Mouse (Mus musculus) forebrain, embryonic 10.5 days (tissue): ENCODE measurements at regions not wholly inside any gene's neighbourhood (a gene's known extent, or its start where the extent isn't known, plus 50 kb on each side); places are given as distances from the start of the nearest gene placed in this dataset.

ENCODE experiments used
- DNase-seq: peaks from one replicate; pipeline ENCODE4 v3.0.0-alpha.2; 2017; ENCODE audit warnings: low spot score; ENCODE audit errors: extremely low spot score
- H3K27ac ChIP-seq: fragments of 300-500 bp; sonication (generic); 2 replicates; pipeline ENCODE4 v1.5.1; 2016; ENCODE audit warnings: mild to moderate bottlenecking
- H3K27me3 ChIP-seq: fragments of 300-500 bp; sonication (generic); 2 replicates; pipeline ENCODE4 v1.6.1; 2016; ENCODE audit warnings: mild to moderate bottlenecking; ENCODE audit not compliant: poor library complexity, severe bottlenecking
- H3K36me3 ChIP-seq: fragments of 300-500 bp; sonication (generic); replicated peaks from 2 replicates; pipeline ENCODE4 v1.6.1; 2016; ENCODE audit warnings: mild to moderate bottlenecking, moderate library complexity
- H3K4me1 ChIP-seq: fragments of 300-500 bp; sonication (generic); 2 replicates; pipeline ENCODE4 v1.6.1; 2016
- H3K4me3 ChIP-seq: fragments of 300-500 bp; sonication (generic); 2 replicates; pipeline ENCODE4 v1.5.1; 2016; ENCODE audit warnings: mild to moderate bottlenecking, moderate library complexity
- H3K9me3 ChIP-seq: fragments of 300-500 bp; sonication (generic); 2 replicates; pipeline ENCODE4 v1.6.1; 2016; ENCODE audit warnings: mild to moderate bottlenecking, moderate library complexity
- WGBS: fragments of 180-500 bp; shearing (Covaris S2); methylation state at CpG from one replicate; pipeline ENCODE4 v1.1.7; 2016; 5-methylcytosine and 5-hydroxymethylcytosine counted together

- no peak for DNase-seq
- no peak overlapping the region for H3K4me3 ChIP-seq
- H3K4me1 ChIP-seq = peaks cover 15% of the 10 kb centered on the region
- H3K9me3 ChIP-seq = no peaks in the 10 kb centered on the region
- no peak overlapping the region for H3K27ac ChIP-seq
- H3K27me3 ChIP-seq = peaks cover 22% of the 10 kb centered on the region
- 86% methylated on average over 2 of the region's 2 CpGs for WGBS
- no peaks in the 10 kb centered on the region for H3K36me3 ChIP-seq
Measured at GRCm38 (mm10) chr13:112130774-112131173, 157.5 kb upstream of the Ankrd55 start.

GRCm38 (mm10) chr13:112131191-112131590 lies 157.1 kb upstream of the Ankrd55 start:
- peaks cover 22% of the 10 kb centered on the region for H3K27me3 ChIP-seq
- peaks cover 15% of the 10 kb centered on the region for H3K4me1 ChIP-seq
- no peak overlapping the region for H3K4me3 ChIP-seq
- no peak for DNase-seq
- 55% methylated on average over 12 of the region's 12 CpGs for WGBS
- H3K9me3 ChIP-seq = no peaks in the 10 kb centered on the region
- no peaks in the 10 kb centered on the region for H3K36me3 ChIP-seq
- H3K27ac ChIP-seq = no peak overlapping the region

GRCm38 (mm10) chr13:112133736-112134135 lies 154.5 kb upstream of the Ankrd55 start:
- Histone ChIP-seq H3K9me3 (no peaks in the 10 kb centered on the region), H3K27ac (no peak overlapping the region), H3K4me3 (no peak overlapping the region), H3K36me3 (no peaks in the 10 kb centered on the region), H3K27me3 (peaks cover 22% of the 10 kb centered on the region), H3K4me1 (peaks cover 15% of the 10 kb centered on the region)
- 94% methylated on average over 2 of the region's 2 CpGs for WGBS
- no peak for DNase-seq

DNA sequence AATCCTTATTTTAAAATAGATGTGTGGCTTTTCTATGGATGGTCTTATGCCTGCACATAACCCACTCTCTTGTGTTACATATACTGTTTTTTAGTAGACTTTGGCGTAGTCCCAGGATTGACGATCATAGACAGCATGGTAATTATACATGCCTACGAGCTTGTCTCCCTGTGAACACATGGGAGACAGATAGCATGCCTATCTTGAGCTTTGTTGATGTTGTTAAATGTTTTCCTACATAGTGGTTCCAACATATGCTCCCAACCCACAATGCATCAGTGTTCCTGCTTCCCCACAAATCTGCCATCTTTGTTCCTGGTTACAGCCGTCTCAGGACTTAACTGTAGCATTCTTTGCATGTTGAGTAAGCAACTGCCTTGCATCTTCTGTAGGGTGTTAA lies 153.6 kb upstream of the Ankrd55 start:
- Histone ChIP-seq H3K4me3 (no peak overlapping the region), H3K9me3 (no peaks in the 10 kb centered on the region), H3K27me3 (peaks cover 14% of the 10 kb centered on the region), H3K4me1 (peaks cover 15% of the 10 kb centered on the region), H3K27ac (no peak overlapping the region), H3K36me3 (no peaks in the 10 kb centered on the region)
- WGBS = 96% methylated on average over 4 of the region's 4 CpGs
- no peak for DNase-seq

DNA sequence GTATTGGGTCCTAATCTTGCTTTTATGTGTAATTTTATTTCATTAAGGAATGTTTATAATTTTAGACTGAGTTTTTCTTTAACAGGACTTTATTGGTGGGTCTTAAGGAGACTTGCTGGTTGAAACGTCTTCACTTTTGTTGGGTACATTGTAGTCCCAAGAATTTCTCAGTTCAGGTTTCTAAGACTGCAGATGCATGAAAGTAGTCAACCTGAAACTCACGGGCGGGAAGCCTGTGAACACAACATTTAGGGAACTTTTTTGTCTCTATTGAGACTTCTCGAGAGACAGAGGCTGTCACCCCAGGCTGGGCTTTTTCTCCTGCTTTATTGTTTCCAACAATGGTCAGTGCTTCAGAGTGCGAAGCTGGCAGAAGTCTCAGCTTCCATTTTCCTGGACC lies 152.5 kb upstream of the Ankrd55 start:
- Histone ChIP-seq H3K9me3 (no peaks in the 10 kb centered on the region), H3K36me3 (no peaks in the 10 kb centered on the region), H3K4me3 (no peak overlapping the region), H3K27ac (no peak overlapping the region), H3K4me1 (peaks cover 15% of the 10 kb centered on the region), H3K27me3 (0 out of 2 replicates have a peak, but pooled peaks cover 6% of the 10 kb centered on the region)
- no peak for DNase-seq
- 76% methylated on average over 5 of the region's 5 CpGs for WGBS

DNA sequence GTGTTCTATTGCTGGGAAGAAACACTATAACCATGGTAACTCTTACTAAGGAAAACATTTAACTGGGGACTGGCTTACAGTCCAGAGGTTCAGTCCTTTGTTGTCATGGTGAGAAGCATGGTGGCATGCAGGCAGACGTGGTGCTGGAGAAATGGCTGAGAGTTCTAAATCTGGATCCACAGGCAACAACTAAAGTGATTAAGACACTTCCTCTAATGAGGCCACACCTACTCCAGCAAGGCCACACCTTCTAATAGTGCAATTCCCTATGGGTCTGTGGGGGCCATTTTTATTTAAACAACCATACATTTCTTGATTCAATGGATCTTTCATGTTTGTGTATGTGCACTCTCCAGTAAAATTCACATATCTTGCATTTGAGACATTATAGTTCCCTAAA lies 151.4 kb upstream of the Ankrd55 start:
- WGBS = 63% methylated on average over 1 of the region's 1 CpGs
- no peak overlapping the region for H3K27ac ChIP-seq
- no peaks in the 10 kb centered on the region for H3K9me3 ChIP-seq

DNA sequence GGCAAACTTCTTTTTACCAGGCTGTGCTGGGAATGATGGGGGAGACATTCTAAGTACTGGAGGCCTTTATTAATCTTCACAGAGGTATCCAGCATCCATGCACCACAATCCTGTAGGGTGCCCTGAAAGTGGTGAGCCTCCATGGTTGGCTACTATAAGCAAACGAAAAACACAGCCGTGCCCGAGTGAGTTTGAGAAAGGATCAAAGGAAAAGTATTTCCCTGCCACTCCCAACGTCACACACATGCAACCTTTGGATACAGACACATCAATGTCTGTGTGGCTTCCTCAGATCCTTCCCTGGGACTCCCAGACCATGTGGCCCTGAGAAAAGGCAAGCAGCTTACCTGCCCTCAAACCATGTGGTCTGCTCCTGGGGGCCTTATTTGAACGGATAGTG lies 147.4 kb upstream of the Ankrd55 start:
- Histone ChIP-seq H3K27ac (no peak overlapping the region), H3K4me1 (peaks cover 10% of the 10 kb centered on the region), H3K36me3 (no peaks in the 10 kb centered on the region), H3K9me3 (no peaks in the 10 kb centered on the region), H3K27me3 (no peaks in the 10 kb centered on the region; the same call in 1 of the 2 replicates), H3K4me3 (no peak overlapping the region)
- 87% methylated on average over 5 of the region's 5 CpGs for WGBS
- no peak for DNase-seq

More for the DNA sequence above, 151.4 kb upstream of the Ankrd55 start:
- H3K36me3 ChIP-seq = no peaks in the 10 kb centered on the region
- no peak overlapping the region for H3K4me3 ChIP-seq
- H3K4me1 ChIP-seq = 0 out of 2 replicates have a peak, but pooled peaks cover 6% of the 10 kb centered on the region
- no peak for DNase-seq
- H3K27me3 ChIP-seq = 0 out of 2 replicates have a peak, but pooled peaks cover 6% of the 10 kb centered on the region

DNA sequence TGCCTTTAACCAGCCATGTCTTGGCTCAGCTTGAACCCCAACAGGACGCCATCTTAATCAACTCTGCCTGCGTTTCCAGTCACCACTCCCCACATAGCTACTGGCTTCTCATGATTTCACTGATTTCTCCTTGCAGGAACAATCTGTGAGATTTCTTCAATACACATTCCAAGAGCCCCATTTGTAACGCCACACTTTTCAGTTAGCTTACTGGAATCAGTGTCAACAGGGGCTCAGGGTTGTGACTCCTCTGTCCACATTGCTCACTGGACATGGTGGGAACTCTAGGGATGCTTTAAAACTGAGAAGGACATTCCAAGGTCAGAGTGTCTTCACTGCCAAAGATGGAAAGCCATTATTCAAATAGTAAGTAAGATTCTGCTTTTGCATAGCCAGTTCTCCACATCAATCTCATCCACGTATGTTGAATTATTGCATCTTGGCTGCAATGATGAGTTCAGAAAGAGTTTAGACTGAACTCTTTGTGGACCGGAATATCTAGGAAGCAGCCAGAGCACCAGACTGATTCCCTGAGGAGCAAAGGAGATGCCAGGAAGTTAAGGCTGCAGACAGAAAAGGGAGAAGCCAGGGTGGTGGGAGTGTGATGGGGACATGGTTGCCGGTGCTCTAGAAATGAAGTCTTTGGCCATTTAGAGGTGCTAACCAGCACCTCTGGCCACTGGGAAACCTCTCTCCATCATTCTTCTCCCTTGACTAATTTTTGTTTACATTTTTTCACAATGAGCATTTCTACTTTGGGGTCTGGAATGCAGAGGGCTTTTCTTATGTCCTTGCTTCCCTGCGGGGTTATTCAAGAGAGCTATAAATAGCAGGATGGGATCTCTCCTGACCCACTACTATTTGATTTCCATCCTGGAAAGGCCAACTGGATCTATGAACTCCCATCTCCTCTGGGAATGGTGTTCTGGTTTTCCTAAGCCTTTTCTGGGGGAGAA lies 143.6 kb upstream of the Ankrd55 start:
- Histone ChIP-seq H3K4me1 (peaks cover 15% of the 10 kb centered on the region), H3K4me3 (no peak overlapping the region), H3K27me3 (no peaks in the 10 kb centered on the region; the same call in 1 of the 2 replicates), H3K36me3 (no peaks in the 10 kb centered on the region), H3K9me3 (no peaks in the 10 kb centered on the region), H3K27ac (no peak overlapping the region)
- no peak for DNase-seq
- 86% methylated on average over 7 of the region's 7 CpGs for WGBS

- DNase-seq = peak; percentile 19
- no peaks in the 10 kb centered on the region for H3K9me3 ChIP-seq
- peak overlapping the region; percentile 35 for H3K4me3 ChIP-seq
- H3K36me3 ChIP-seq = no peaks in the 10 kb centered on the region
- 0 out of 2 replicates have a peak overlapping the region, but pooled peaks have one; percentile 15 for H3K27ac ChIP-seq
- WGBS = 19% methylated on average over 27 of the region's 27 CpGs
- H3K27me3 ChIP-seq = peaks cover 22% of the 10 kb centered on the region
- peaks cover 22% of the 10 kb centered on the region for H3K4me1 ChIP-seq
Measured at GRCm38 (mm10) chr13:112152614-112153550, 135.4 kb upstream of the Ankrd55 start.

- DNase-seq = no peak
- 67% methylated on average over 4 of the region's 4 CpGs for WGBS
- no peaks in the 10 kb centered on the region for H3K36me3 ChIP-seq
Measured at GRCm38 (mm10) chr13:112153681-112154127, 134.5 kb upstream of the Ankrd55 start.

GRCm38 (mm10) chr13:112159430-112160172 lies 128.7 kb upstream of the Ankrd55 start:
- H3K4me3 ChIP-seq = no peak overlapping the region
- 84% methylated on average over 9 of the region's 9 CpGs for WGBS
- H3K27ac ChIP-seq = no peak overlapping the region

More at GRCm38 (mm10) chr13:112153681-112154127, 134.5 kb upstream of the Ankrd55 start:
- H3K27me3 ChIP-seq = peaks cover 22% of the 10 kb centered on the region
- no peaks in the 10 kb centered on the region for H3K9me3 ChIP-seq
- H3K4me3 ChIP-seq = no peak overlapping the region
- peaks cover 22% of the 10 kb centered on the region for H3K4me1 ChIP-seq
- no peak overlapping the region for H3K27ac ChIP-seq

GRCm38 (mm10) chr13:112160173-112160641 lies 128.0 kb upstream of the Ankrd55 start:
- Histone ChIP-seq H3K36me3 (no peaks in the 10 kb centered on the region), H3K27ac (no peak overlapping the region), H3K4me1 (peaks cover 27% of the 10 kb centered on the region), H3K9me3 (no peaks in the 10 kb centered on the region), H3K4me3 (no peak overlapping the region), H3K27me3 (0 out of 2 replicates have a peak, but pooled peaks cover 3% of the 10 kb centered on the region)
- WGBS = 60% methylated on average over 2 of the region's 2 CpGs
- no peak for DNase-seq

More at GRCm38 (mm10) chr13:112159430-112160172, 128.7 kb upstream of the Ankrd55 start:
- no peaks in the 10 kb centered on the region for H3K36me3 ChIP-seq
- H3K9me3 ChIP-seq = no peaks in the 10 kb centered on the region
- 0 out of 2 replicates have a peak, but pooled peaks cover 2% of the 10 kb centered on the region for H3K27me3 ChIP-seq
- no peak for DNase-seq
- peaks cover 22% of the 10 kb centered on the region for H3K4me1 ChIP-seq
